Mouse (Mus musculus): Measurements from ENCODE around the gene Clmp. TPM values are rescaled to one million over a fixed set of nuclear protein-coding genes. Genes with fewer than 3 reads are reported as not detected.
"Not testable (repeated sequence)": the region's sequence is repeated elsewhere in the genome, so short reads cannot be mapped to it uniquely, and the experiment has no call there.

Clmp gene
- total RNA-seq, 2 experiments from 2014 or later = 3.7 to 5.6 TPM

DNA sequence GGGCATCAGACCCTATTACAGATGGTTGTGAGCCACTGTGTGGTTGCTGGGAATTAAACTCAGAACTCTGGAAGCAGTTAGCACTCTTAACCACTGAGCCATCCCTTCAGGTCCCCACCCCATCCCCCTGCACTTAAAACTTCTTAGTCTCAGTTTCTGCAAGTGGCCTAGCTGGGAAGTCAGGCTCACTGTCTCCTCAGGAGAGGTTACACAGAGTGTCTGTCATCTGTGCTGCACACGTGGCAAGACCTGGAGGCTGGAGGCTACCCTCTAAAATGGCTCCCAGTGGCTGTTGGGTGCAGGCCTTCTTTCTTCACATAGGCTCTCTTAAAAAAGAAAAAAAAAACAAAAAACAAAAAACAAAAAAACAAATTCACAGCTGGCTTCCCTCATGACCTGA lies 90.3 kb downstream of the Clmp start:
- no peak for DNase-seq (ENCODE audit: low spot score)

- no peak for DNase-seq (ENCODE audit: low spot score)
Measured at GRCm38 (mm10) chr9:40776459-40777248, 90.9 kb downstream of the Clmp start.

- DNase-seq (ENCODE audit: low spot score) = no peak
Measured at GRCm38 (mm10) chr9:40780111-40780510, 94.3 kb downstream of the Clmp start.

DNA sequence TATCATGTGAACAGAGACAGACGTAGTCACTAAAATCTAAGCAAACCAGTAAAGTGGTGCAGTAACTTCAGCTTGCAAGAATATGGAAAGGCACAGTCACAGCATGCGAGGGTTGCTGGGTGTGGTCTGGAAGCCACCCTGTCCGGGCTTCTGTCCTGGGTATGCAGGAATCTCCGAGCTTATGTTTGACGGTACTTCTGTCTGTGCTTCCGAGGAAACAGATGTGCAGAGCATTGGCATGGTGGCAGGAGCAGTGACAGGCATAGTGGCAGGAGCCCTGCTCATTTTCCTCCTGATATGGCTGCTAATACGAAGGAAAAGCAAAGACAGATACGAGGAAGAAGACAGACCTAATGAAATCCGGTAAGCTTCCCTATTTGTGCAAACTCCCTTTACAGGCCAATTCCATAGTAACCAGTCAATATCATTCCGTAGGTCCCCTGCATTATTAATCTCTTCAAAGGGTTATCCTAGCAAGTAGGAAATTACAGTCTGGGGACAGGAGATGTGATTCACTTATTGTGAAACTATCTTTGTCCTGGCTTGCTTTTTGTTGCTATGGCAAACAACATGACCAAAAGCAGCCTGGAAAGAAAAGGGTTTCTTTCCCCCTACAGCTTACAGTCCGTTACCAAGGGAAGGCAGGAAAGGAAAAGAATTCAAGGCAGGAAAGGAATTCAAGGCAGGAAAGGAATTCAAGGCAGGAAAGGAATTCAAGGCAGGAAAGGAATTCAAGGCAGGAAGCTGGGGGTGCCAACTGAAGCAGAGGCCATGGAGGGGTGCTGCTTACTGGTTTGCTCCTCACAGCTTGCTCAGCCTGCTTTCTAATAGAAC lies 95.3 kb downstream of the Clmp start:
- no peak for DNase-seq (ENCODE audit: low spot score)

DNA sequence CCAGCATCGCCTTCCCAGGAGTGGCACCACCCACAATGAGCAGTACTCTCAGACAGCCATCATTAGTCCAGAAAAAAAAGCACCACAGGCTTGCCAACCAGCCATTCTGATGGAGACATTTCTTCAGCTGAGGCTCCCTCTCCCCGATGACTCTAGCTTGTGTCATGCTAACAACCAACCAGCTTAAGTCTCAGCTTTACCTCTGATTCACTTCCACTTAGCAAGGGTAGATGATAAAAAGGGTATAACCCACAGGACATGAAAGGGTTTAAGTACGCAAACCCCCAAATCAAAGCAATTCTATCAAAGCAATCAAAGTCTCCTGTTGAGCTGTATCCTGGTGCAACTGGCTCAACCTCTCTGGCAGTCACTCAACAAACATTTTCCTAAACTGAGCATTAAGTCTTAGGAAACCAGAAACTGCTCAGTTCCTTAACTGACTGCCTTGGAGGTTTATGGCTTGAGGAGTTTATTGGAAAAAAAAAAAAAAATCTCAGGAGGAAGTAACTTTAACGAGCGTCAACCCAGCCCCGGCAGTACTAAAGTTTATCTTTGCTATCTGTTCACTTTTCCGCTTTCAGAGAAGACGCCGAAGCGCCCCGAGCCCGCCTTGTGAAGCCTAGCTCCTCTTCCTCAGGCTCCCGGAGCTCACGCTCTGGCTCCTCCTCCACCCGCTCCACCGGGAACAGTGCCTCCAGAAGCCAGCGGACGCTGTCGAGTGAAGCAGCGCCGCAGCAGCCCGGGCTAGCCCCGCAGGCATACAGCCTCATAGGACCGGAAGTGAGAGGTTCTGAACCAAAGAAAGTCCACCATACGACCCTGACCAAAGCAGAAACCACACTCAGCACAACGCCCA lies 96.2 kb downstream of the Clmp start:
- peak; percentile 48 for DNase-seq (ENCODE audit: low spot score)

DNA sequence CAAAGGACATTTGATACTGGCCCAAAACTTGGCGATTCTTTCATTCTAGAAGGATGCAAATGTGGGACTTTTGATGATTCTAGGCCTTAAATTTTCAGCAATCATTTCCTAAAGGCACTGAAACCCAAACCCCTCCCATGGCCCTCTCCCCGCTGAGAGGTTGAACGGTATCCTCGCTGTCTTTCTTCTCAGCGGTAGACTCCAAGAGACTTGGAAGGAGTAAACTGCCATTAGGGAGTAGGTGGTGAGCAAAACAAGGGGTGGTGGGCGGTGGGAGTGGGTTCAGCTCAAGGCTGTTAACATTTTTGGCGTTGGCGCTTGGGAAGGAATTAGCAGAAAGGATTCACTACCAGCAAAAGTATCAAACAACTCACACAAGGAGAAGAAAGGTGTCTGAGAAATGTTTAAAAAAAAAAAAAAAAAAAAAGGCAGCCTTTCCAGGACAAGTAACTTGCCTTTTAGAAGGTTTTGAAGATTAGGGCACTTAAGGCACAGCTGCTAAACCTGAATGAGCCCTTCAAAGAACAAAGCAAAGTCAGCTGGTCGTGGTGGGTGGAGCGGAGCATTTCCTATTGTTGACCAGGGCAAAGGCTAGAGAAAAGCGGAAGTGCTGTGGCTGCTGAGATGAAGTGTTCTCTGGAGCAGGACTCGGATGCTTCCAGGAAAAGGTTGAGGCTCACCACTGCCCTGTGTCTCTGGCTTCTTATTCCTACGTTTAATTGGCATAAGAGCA lies 98.0 kb downstream of the Clmp start:
- DNase-seq (ENCODE audit: low spot score) = peak; percentile 50

DNA sequence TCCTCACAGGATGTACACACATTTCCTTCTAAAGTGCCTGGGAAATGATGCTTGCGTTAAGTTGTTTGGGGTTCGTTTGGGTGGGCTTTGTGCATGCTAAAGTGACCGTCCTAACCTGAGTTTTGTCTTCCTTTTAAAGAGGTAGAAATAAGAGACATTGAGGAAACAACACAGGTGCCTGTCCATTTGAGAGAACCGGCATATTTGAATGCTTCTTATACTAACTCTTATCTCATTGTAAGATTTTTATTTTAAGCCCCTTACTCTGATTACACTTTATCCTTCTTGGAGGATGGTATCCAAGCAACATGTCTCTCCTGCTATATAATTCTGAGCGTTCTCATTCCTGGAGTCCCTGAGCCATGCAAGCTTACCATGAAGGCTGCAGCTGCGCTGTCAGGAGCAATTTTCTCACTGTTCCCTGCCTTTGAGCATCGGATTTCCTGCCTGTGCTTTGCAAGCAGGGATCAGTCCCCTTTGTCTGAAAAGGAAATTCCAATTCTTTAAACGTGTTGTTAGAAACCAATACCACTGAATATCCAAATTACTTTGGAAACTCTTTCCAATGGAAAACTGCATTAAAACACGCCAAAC lies 98.7 kb downstream of the Clmp start:
- DNase-seq (ENCODE audit: low spot score) = no peak

- no peak for DNase-seq (ENCODE audit: low spot score)
Measured at GRCm38 (mm10) chr9:40785452-40785851, 99.7 kb downstream of the Clmp start.

GRCm38 (mm10) chr9:40786820-40787219 lies 101.1 kb downstream of the Clmp start:
- DNase-seq (ENCODE audit: low spot score) = not testable (repeated sequence)

GRCm38 (mm10) chr9:40791864-40792633 lies 106.3 kb downstream of the Clmp start:
- no peak for DNase-seq (ENCODE audit: low spot score)

DNA sequence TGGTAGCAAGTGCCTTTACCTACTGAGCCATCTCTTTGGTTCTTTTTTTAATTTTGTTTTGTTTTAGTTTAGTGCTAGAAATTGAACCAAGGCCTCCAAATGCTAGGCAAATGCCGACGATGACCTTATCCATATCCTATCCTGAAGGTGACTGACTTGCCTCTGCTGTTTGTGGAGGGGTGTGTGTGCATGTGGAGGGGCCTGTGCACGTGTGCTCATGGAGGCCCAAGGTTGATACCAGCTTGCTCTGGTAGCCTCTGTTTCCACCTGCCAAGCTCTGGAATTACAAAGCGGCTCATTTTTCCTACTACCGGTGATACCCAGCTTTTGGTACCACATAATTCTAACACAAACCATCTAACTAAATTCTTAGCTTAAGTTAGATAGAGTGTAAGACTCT lies 107.8 kb downstream of the Clmp start:
- DNase-seq (ENCODE audit: low spot score) = no peak

DNA sequence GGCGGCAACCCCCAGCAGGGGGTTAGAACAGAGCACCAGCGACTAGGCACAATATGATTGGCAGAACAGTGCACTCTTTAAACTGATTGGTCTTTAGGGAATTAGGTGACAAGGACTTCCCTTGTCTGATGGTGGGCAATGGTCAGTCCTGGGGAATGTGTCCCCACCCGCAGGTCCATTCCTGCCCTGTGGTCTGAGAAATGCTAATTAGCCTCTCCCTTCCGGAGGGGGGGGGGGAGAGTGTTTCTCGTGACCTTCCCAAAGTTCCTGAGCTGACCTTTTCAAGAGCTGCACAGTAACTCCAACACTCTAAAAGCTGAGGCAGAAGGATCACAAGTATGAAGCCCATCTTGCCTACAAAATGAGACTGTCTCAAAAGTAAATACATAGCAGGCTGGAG lies 108.5 kb downstream of the Clmp start:
- DNase-seq (ENCODE audit: low spot score) = no peak

- DNase-seq (ENCODE audit: low spot score) = no peak
Measured at GRCm38 (mm10) chr9:40794926-40795325, 109.2 kb downstream of the Clmp start.

- no peak for DNase-seq (ENCODE audit: low spot score)
Measured at GRCm38 (mm10) chr9:40795562-40795961, 109.8 kb downstream of the Clmp start.

DNA sequence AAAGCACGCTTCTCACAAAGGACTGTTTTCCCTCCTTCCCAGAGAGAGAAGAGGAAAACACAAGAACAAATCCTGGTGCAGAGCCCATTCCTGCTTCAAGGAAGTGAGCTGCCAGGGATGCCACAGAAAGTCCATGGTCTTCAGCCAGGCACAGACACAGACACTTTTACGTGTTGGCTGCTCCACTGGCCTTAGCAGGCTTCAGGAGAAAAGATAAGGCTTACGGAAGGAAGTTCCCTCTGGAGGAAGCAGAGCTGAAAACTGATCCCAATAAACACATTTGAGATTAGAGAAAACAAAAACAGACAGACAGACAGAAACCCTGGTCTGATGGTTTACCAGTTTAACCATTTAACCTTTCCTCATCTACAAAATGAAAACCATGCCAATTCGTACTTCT lies 110.3 kb downstream of the Clmp start:
- DNase-seq (ENCODE audit: low spot score) = no peak

DNA sequence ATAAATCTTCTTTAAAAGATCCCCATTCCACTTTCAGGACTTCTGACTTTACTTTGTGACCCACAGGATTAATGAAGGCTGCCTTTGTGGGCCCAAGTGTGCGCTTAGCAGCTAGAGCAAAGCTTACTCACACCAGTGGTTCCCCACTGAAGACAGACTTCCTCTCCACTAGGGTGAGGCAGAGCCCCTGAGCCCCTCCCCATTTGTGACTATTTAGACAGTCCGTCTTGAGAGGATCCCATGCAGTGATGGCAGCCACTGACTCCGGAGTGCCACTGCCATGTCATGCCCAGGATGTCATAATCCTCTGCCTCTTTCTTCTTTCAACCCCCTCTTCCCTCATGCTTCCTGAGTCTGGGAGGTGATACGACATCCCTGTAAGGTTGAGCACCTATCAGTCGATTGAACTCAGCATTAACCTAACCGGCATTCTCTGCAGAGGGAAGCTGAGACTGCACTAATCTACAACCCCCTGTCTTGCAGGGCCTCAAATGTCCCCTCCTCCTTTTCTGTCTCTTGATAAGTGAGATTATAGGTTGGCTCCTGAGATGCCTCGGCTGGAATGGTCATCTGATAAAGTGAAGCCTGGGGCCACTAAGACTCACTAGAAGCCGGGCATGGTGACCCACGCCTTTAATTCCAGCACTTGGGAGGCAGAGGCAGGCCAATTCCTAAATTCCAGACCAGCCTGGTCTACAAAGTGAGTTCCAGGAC lies 112.6 kb downstream of the Clmp start:
- no peak for DNase-seq (ENCODE audit: low spot score)

DNA sequence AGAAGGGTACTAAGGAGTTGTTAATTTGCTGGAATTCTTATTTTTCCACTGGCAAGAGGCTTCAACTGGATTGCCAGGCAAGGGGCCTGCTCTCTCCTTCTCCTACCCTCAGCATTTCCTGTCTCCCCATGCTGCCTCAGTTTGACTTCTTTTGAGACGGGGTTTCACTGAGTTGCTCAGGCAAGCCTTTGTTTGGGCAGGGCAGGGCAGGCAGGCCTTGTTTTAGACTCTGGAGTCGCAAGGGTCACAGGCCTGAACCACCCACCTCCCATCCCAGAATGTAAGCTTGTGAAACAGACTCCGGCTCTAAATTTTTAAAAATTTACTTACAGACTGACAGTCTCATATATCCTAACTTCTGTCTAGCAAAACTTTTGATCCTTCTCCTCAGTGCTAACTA lies 113.3 kb downstream of the Clmp start:
- DNase-seq (ENCODE audit: low spot score) = no peak

- DNase-seq (ENCODE audit: low spot score) = peak; percentile 77
Measured at GRCm38 (mm10) chr9:40799837-40800501, 114.2 kb downstream of the Clmp start.

Measured in gastrocnemius, adult 18-20 months (tissue).